Mouse (Mus musculus) CD4-positive naive resting alpha-beta T cell, adult 76 days (primary cell): Measurements from ENCODE around the gene Mboat2. TPM values are rescaled to one million over a fixed set of nuclear protein-coding genes. Genes with fewer than 3 reads are reported as not detected.

Experiments used
- total RNA-seq: library from RNA; stranded (reverse); gene quantifications from one replicate; pipeline ENCODE4 v1.2.4, GENCODE M21; 2023

Mboat2 gene
- total RNA-seq, result not detected

GRCm38 (mm10) chr12:24830766-24831152 is at the start of gene Mboat2:
Mboat2 (plus strand) TSS chr12:24830879.

GRCm38 (mm10) chr12:24974446-24975114 is 143.9 kb downstream of the Mboat2 start, which contains the start of gene Kidins220:
Kidins220 (plus strand) TSS chr12:24974925.

Other genes starting within 250 kb of the Mboat2 start
- gene Klf11, start 179.6 kb upstream of the Mboat2 start, total RNA-seq, result 47.5 TPM
- gene Cys1, start 149.1 kb upstream of the Mboat2 start, total RNA-seq, result not detected
- 3.5 TPM for gene Rrm2, start 122.6 kb upstream of the Mboat2 start, total RNA-seq
- gene Kidins220, start 144.0 kb downstream of the Mboat2 start, total RNA-seq, result 131 TPM